Mouse (Mus musculus) heart, postnatal 0 days (tissue): ENCODE measurements at regions not wholly inside any gene's neighbourhood (a gene's known extent, or its start where the extent isn't known, plus 50 kb on each side); places are given as distances from the start of the nearest gene placed in this dataset.

Experiments
- ATAC-seq: fragments of 200-750 bp; cut with Nextera tagmentation; 2 replicates; pipeline ENCODE4 v1.8.0; 2017; ENCODE audit warnings: low read depth, moderate number of reproducible peaks, moderate library complexity; ENCODE audit not compliant: insufficient read depth
- DNase-seq: peaks from one replicate; pipeline ENCODE4 v3.0.0-alpha.2; 2016; ENCODE audit warnings: low spot score
- H3K27ac ChIP-seq: fragments of 300-500 bp; sonication (generic); 2 replicates; pipeline ENCODE4 v1.5.1; 2014; ENCODE audit warnings: low read depth, mild to moderate bottlenecking
- H3K27me3 ChIP-seq: fragments of 300-500 bp; sonication (generic); 2 replicates; pipeline ENCODE4 v1.6.1; 2014; ENCODE audit warnings: low read length, mixed read lengths; ENCODE audit not compliant: control insufficient read depth, insufficient read depth
- H3K36me3 ChIP-seq: fragments of 300-500 bp; sonication (generic); replicated peaks from 2 replicates; pipeline ENCODE4 v1.6.1; 2014; ENCODE audit warnings: low read length, mixed read lengths; ENCODE audit not compliant: control insufficient read depth, insufficient read depth
- H3K4me1 ChIP-seq: fragments of 300-500 bp; sonication (generic); 2 replicates; pipeline ENCODE4 v1.6.1; 2014; ENCODE audit warnings: antibody characterized with exemption; ENCODE audit not compliant: control insufficient read depth, insufficient read depth
- H3K4me2 ChIP-seq: fragments of 300-500 bp; sonication (generic); 2 replicates; pipeline ENCODE4 v1.6.1; 2014; ENCODE audit warnings: low read depth, mild to moderate bottlenecking, low read length, moderate library complexity
- H3K4me3 ChIP-seq: fragments of 300-500 bp; sonication (generic); 2 replicates; pipeline ENCODE4 v1.5.1; 2014; ENCODE audit warnings: low read depth, low read length
- H3K9ac ChIP-seq: fragments of 300-500 bp; sonication (generic); replicated peaks from 2 replicates; pipeline ENCODE4 v1.6.1; 2014; ENCODE audit warnings: low read depth, low read length, mixed read lengths
- H3K9me3 ChIP-seq: fragments of 300-500 bp; sonication (generic); replicated peaks from 2 replicates; pipeline ENCODE4 v1.6.1; 2016; ENCODE audit warnings: low read length; ENCODE audit not compliant: control insufficient read depth
- CTCF ChIP-seq: IDR thresholded peaks from 2 replicates; pipeline ENCODE4 v1.5.1; 2016; ENCODE audit warnings: antibody characterized with exemption, control low read depth, low read depth
- EP300 ChIP-seq: IDR thresholded peaks from 2 replicates; pipeline ENCODE4 v1.6.1; 2016; ENCODE audit warnings: antibody characterized with exemption, low read depth
- WGBS: fragments of 180-500 bp; shearing (Covaris S2); extraction: QIAGEN DNeasy Blood & Tissue Kit; methylation state at CpG from one replicate; pipeline ENCODE4 v1.1.7; 2014; 5-methylcytosine and 5-hydroxymethylcytosine counted together

- ATAC-seq (no peak), DNase-seq (no peak)
- Histone ChIP-seq H3K9me3 (no peaks in the 10 kb centered on the region), H3K36me3 (no peaks in the 10 kb centered on the region), H3K4me3 (no peak overlapping the region), H3K4me1 (no peaks in the 10 kb centered on the region), H3K9ac (no peak overlapping the region), H3K27ac (no peak overlapping the region), H3K27me3 (no peaks in the 10 kb centered on the region), H3K4me2 (no peak overlapping the region)
- 47% methylated on average over 6 of the region's 6 CpGs for WGBS
- TF ChIP-seq EP300 (no peak), CTCF (no peak)
Measured at GRCm38 (mm10) chr7:70799031-70799766, 432.7 kb upstream of the Nr2f2 start.

- 49% methylated on average over 12 of the region's 12 CpGs for WGBS
- no peaks in the 10 kb centered on the region for H3K27me3 ChIP-seq
- DNase-seq (no peak), ATAC-seq (no peak)
- H3K4me1 ChIP-seq: no peaks in the 10 kb centered on the region
- H3K4me2 ChIP-seq: no peak overlapping the region
- no peak overlapping the region for H3K27ac ChIP-seq
- no peaks in the 10 kb centered on the region for H3K36me3 ChIP-seq
- H3K9ac ChIP-seq: no peak overlapping the region
- no peak for TF ChIP-seq CTCF
- no peak for TF ChIP-seq EP300
- no peaks in the 10 kb centered on the region for H3K9me3 ChIP-seq
- no peak overlapping the region for H3K4me3 ChIP-seq
Measured at GRCm38 (mm10) chr7:70796038-70796760, 429.7 kb upstream of the Nr2f2 start.

GRCm38 (mm10) chr7:70788902-70789796 is 422.6 kb upstream of the Nr2f2 start:
- no peaks in the 10 kb centered on the region for H3K27me3 ChIP-seq
- WGBS: 31% methylated on average over 21 of the region's 21 CpGs
- no peak overlapping the region for H3K27ac ChIP-seq
- no peak overlapping the region for H3K4me2 ChIP-seq
- TF ChIP-seq CTCF (no peak), EP300 (no peak)
- H3K4me1 ChIP-seq: no peaks in the 10 kb centered on the region
- no peak overlapping the region for H3K9ac ChIP-seq
- H3K9me3 ChIP-seq: no peaks in the 10 kb centered on the region
- no peak for DNase-seq
- no peaks in the 10 kb centered on the region for H3K36me3 ChIP-seq
- ATAC-seq: no peak
- H3K4me3 ChIP-seq: no peak overlapping the region

GRCm38 (mm10) chr7:70787966-70788365 is 421.4 kb upstream of the Nr2f2 start:
- DNase-seq (no peak), ATAC-seq (no peak)
- H3K27me3 ChIP-seq: no peaks in the 10 kb centered on the region
- H3K9me3 ChIP-seq: no peaks in the 10 kb centered on the region
- TF ChIP-seq CTCF: no peak
- no peak for TF ChIP-seq EP300
- WGBS: 30% methylated on average over 5 of the region's 5 CpGs
- no peak overlapping the region for H3K4me3 ChIP-seq
- no peak overlapping the region for H3K4me2 ChIP-seq
- no peak overlapping the region for H3K9ac ChIP-seq
- H3K4me1 ChIP-seq: no peaks in the 10 kb centered on the region
- H3K27ac ChIP-seq: no peak overlapping the region
- no peaks in the 10 kb centered on the region for H3K36me3 ChIP-seq

GRCm38 (mm10) chr7:70780742-70781332 is 414.3 kb upstream of the Nr2f2 start:
- Histone ChIP-seq H3K27ac (no peak overlapping the region), H3K9ac (no peak overlapping the region), H3K9me3 (no peaks in the 10 kb centered on the region), H3K4me2 (no peak overlapping the region), H3K27me3 (no peaks in the 10 kb centered on the region), H3K4me1 (peaks cover 5% of the 10 kb centered on the region; the same call in 1 of the 2 replicates), H3K4me3 (no peak overlapping the region), H3K36me3 (no peaks in the 10 kb centered on the region)
- DNase-seq (no peak), ATAC-seq (no peak)
- WGBS: 10% methylated on average over 2 of the region's 2 CpGs
- TF ChIP-seq CTCF (no peak), EP300 (no peak)
